Mouse (Mus musculus): Measurements from ENCODE around the gene Ddit4.

Gene Ddit4

DNA sequence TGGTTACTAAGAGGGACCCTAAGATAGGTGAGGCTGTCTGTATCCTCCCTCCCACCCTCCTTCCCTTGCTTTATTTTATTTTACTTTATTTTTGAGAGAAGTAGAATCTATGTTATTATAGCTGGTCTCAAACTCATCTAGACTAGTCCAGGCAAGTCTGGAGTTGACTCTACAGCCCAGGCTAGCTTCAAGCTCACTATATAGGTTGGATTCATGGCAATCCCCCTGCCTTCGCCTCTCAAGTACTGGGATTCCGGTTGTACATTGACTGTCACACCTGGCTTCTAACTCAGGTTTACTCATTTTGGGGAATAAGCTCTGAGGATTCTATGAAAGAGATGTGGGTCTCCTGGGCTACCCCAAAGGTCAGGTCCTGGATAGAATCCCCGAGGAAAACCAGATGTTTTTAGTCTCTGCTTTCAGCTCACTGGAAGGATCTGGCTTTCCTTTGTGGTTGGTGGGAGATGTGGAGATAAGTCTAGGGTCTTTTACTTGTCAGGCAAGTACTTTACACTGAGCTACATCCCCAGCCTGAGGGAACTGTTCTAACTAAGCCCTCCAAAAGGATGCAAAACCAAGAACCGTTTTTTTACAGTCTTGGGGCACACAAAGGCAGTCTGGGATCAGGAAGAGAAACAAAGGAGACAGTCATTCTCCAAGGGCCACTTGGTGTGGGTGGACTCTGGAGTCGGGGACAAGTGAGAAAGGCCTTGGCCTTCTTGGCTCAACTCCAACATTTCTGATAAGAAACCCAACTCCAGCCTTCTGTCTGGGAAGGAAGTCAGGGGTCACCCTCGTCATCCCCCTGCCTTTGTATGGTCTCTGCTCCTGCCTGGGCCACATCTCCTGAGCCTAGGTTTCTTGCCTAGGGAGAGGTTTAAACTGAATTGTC lies 3.0 kb downstream of the Ddit4 start:
- DNase-seq: no peak

- DNase-seq: no peak
Measured at GRCm38 (mm10) chr10:59947296-59948073, 4.1 kb downstream of the Ddit4 start.

- no peak for DNase-seq
Measured at GRCm38 (mm10) chr10:59946362-59946761, 5.3 kb downstream of the Ddit4 start.

- no peak for DNase-seq
Measured at GRCm38 (mm10) chr10:59945416-59945815, 6.2 kb downstream of the Ddit4 start.

DNA sequence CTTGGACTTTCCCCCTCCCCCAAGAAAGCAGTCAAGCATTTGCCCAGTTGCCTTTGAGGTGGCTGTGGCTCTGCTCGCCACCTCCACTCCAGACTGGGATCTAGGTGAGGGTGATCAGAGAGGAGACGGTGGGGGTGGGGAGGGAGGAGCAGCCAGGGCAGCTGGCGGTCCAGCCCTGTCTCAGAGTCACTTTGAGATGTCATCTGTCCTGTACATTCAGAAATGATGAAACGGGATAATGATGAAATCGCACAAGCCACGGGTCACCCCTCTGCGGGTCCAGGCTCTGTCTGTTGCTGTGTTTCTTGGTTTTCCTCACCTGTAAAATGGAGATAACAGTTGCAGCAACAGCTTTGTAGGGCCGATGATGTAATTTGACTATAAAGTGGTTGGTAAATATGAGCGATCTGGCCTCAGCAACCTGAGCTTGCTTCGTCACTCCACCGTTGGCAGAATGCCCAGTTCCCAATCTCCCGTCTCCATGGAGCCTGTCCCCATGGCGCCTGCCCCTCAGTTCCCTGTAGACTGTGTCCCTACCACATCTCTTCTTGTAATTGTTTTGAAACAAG lies 8.1 kb downstream of the Ddit4 start:
- DNase-seq: peak; percentile 86

- DNase-seq: peak; percentile 81
Measured at GRCm38 (mm10) chr10:59942847-59943420, 8.7 kb downstream of the Ddit4 start.

DNA sequence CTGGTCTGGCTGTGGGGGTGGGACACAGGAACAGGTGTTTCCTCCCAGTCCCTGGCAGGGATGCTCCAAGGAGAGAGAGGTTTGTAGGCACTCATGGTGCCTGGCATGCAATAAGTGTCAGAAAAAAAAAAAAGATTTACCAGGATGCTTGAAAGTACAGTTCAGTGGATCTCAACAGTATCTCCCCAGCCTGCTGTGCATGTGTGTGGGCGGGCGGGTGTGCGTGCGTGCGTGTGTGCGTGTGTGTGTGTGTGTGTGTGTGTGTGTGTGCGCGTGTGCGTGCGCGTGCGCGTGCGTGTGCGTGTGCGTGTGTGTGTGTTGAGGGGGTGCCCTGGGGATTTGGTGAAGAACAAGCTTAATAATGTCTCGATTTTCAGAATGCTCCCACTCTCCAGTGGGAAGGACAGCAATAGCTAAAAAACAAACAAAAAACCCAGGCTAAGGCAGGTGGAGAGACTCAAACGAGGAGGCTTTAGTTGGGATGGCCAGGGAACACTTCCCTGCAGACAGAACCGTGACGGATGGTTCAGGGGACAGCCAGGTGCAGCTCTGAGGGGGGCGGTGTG lies 9.3 kb downstream of the Ddit4 start:
- peak; percentile 70 for DNase-seq

- no peak for DNase-seq
Measured at GRCm38 (mm10) chr10:59939081-59939480, 12.6 kb downstream of the Ddit4 start.

DNA sequence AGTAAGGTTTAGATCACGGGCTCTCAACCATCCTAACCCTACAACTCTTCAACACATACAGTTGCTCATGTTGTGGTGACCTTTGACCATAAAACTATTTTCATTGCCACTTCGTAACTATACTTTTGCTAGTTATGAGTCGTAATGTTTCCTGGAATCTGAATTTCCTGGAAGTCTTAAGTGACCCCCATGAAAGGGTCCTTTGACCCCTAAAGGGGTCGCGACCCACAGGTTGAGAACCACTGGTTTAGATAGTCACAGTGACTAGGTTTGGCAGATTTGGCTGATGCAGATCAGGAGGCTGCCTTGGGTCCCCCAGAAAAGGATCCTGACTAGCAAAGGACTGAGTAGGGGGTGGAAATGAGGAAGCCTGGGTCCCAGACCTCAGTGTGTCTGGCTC lies 13.0 kb downstream of the Ddit4 start:
- no peak for DNase-seq

- no peak for DNase-seq
Measured at GRCm38 (mm10) chr10:59936058-59936856, 15.4 kb downstream of the Ddit4 start.

GRCm38 (mm10) chr10:59934039-59934438 lies 17.6 kb downstream of the Ddit4 start:
- DNase-seq: no peak

- no peak for DNase-seq
Measured at GRCm38 (mm10) chr10:59932521-59932920, 19.1 kb downstream of the Ddit4 start.

DNA sequence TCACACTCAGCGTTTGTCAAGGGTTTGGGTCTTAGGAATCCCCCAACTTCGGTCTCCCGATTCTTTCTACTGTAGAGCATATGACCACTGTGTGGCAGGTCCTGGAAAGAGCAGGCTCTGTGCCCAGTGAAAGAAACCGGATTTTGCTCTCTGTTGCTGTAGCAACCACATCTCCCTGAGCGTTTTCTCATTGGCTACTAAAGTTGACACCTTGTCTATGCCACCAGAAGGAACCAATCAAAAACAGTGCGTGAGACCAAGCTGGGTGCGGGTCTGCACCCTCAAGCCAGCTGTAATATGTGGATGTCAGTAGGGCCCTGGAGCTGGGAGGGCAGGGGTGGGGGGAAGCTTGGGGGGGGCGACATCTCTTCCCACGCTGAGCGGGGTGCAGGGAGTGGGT lies 20.6 kb downstream of the Ddit4 start:
- DNase-seq: peak; percentile 44

GRCm38 (mm10) chr10:59929205-59929604 lies 22.4 kb downstream of the Ddit4 start:
- no peak for DNase-seq

GRCm38 (mm10) chr10:59924305-59924704 lies 27.3 kb downstream of the Ddit4 start:
- DNase-seq: peak; percentile 62

DNA sequence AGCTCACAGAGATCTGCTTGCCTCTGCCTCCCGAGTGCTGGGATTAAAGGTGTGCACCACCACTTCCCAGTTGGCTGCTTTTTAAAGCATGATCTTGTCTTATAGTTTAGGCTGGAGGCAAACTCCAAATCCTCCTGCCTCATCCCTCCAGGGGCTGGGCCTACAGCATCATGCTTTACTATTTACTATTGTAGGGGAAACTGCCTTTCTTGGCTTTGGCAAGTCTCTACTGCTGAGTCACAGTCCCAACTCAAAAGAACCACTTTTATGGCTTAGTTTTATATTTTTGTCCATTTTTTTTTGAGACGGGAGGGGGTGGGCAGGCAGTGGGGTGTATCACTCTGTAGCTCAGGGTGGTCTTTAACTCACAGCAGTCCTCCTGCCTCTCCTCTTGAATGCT lies 28.1 kb downstream of the Ddit4 start:
- no peak for DNase-seq

GRCm38 (mm10) chr10:59920810-59921681 lies 30.6 kb downstream of the Ddit4 start:
- peak; percentile 77 for DNase-seq

DNA sequence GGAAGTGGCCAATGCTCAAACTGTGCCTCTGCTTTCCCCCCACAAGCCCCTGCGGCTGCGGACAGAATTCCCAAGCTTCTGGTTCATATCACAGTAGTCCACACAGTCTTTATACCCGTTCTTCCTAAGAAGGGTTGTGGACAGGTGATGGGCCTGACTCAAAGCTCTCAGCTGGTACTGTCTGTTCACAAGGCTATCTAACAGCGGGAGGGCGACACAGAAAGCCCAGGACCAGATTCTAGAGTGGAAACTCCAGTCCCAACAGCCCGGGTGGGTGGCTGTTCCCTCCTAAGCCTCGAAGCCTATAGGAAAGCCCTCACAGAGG lies 31.2 kb downstream of the Ddit4 start:
- no peak for DNase-seq

DNA sequence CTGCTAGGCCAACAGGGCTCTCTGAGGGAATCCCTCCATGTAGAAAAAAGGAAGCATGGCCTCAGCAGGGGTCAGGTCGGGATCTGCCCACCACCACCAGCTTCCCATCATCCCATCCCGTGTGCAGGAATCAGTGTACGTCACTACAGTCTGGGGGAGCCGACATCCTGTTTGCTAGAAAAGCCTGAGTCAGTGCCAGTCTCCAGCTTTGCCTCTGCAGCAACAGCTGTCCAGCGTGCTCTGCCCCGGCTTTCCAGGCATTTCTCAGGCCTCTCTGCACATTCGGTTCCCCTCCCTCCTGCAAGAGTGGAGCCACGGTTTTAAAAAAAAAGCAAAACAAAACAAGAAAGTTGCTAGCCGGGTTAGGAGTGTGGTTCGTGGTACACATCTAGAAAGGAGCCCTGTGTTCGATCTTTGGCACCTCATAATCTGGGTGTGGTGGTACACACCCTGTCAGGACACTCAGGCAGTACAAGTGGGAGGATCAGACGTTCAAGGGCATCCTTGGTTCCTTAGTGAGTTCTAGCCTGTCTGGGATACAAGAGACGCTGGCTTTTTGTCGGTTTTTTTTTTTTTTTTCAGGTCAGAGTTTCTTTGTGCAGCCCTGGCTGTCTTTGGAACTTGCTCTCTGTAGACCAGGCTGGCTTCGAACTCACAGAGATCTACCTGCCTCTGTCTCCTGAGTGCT lies 32.0 kb downstream of the Ddit4 start:
- DNase-seq: no peak

DNA sequence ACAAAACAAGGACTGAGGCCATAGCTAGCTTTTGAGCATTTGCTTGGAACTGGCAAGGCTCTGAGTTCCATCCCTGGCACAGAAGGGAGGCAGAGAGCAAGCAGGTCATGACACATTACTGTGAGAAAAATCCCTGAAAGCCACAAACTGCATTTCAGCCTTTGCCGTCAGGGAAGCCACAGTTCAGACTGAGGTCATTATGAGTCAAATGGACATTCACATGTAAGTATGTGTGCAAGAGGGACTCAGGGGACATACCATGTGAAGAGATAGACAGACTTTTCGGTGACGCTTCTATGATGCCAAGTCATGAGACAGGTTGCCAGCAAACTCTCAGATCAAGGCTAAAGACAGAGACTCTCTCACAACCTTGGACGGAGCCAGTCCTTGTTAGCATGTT lies 33.5 kb downstream of the Ddit4 start:
- no peak for DNase-seq

DNA sequence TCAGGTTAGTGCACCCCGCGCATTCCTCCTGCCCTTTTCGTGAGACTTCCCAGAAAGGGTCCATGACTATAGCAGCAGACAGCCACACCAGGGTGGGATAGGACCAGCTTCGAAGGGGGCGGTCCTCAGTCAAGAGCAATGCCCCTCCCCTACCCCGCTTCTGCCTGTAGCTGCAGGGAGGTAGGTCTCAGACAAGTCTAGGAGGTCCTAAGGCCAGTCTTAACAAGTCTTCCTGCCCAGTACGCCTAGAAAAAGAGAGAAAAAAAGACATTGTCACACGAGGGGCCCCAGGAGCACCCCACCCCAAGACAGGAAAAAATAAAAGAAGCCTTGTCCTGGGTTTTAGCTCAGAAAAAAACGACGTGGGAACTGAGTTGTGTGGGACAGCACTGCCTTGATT lies 35.0 kb downstream of the Ddit4 start:
- DNase-seq: no peak

All from layer of hippocampus, adult 9-11 months (tissue).